Mouse (Mus musculus) left cerebral cortex, adult 2 months (tissue): Measurements from ENCODE around the gene Ruvbl1. TPM values are rescaled to one million over a fixed set of nuclear protein-coding genes. Genes with fewer than 3 reads are reported as not detected.
A peak's percentile ranks its signal among the peaks of the same experiment; 100 is the strongest.

Source experiments
- DNase-seq, 2 experiments: peaks; one replicate each; pipeline ENCODE4 v3.0.0; 2021 to 2022; ENCODE audit warnings: low spot score in 2 of 2, mixed read lengths in 1 of 2; ENCODE audit errors: extremely low spot score in 1 of 2
- H3K27ac ChIP-seq: fragments of 200-600 bp; 2 replicates; pipeline ENCODE4 v1.8.1; 2022
- H3K4me3 ChIP-seq: fragments of 200-600 bp; 2 replicates; pipeline ENCODE4 v1.8.1; 2022
- CTCF ChIP-seq: fragments of 200-600 bp; IDR thresholded peaks from 2 replicates; pipeline ENCODE4 v1.8.1; 2022; ENCODE audit warnings: antibody characterized with exemption, mild to moderate bottlenecking, moderate library complexity
- intact Hi-C: fragments of 180-260 bp; cut with DNase I; formaldehyde crosslinking; loops from one replicate; pipeline ENCODE4 v1.15.1; 2025
- total RNA-seq, 2 experiments: library from RNA; stranded (reverse); gene quantifications; 2 replicates each; pipeline ENCODE4 v1.2.3; 2021

Gene Ruvbl1
- total RNA-seq, 2 experiments from 2014 or later: 38.6 to 39.3 TPM

DNA sequence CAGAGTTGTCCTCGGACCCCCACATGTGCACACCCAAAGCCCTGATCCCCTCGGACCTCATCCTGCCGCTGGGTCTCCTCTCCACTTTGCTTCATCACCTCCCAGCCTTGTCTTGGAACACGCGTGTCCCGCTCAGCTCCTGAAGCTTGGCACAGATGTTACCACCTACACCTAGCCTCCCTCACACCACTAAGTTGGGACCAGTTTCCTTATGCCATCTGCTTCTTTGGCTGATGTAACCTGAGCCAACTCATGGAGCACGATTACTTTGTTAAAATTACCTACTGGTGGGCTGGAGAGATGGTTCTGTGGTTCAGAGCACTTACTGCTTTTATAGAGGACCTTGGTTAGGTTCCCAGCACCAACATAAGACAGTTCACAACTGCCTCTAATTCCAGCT lies 56.6 kb downstream of the Ruvbl1 start:
- intact Hi-C loops: loop anchor here (5.0 kb wide), 2 partner anchors 55 to 190 kb away; no protein-coding TSS in a partner anchor

DNA sequence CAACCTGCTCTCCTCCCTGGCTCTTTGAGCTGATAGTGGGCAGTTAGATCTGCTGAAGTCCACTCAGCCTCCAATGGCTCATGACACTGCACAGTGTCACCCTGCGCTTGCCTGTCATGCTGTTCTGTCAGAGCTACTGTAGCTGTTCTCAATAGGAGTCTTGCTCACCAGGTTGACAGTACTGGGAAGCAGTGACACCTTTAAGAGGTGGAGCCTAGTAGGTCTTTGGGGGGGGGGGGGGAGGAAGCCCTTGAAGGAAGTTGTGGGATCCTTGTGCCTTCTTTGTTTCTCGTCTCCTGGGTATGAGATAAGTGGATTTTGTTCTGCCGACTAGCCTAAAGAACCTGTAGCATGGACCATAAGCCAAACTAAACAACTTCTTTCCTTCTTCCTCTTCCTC lies 57.4 kb downstream of the Ruvbl1 start:
- intact Hi-C loops: loop anchor here (5.0 kb wide), 2 partner anchors 55 to 190 kb away; no protein-coding TSS in a partner anchor

More for the DNA sequence above, 56.6 kb downstream of the Ruvbl1 start:
- no peak for TF ChIP-seq CTCF
- DNase-seq: peak in 1 of 2 experiments; percentile 45
- H3K27ac ChIP-seq: peak overlapping the region; percentile 78
- H3K4me3 ChIP-seq: no peak overlapping the region

DNA sequence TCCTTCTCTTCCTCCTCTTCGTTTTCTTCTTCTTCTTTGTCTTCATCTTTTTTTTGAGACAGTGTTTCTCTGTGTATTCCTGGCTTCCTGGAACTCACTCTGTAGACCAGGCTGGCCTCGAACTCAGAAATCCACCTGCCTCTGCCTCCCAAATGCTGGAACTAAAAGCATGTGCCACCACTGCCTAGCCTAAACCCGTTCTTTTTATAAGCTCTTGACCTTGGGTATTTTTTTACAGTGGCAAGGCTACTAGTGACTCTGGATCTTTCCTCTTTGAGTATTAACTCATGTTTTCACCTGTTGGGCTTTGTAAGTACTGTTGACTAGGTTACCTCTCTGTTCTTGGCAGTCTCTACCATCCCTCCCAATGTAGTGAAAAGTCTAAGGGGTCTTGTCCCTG lies 57.8 kb downstream of the Ruvbl1 start:
- intact Hi-C loops: loop anchor here (5.0 kb wide), 2 partner anchors 54 to 189 kb away; no protein-coding TSS in a partner anchor
- Histone ChIP-seq H3K4me3 (no peak overlapping the region), H3K27ac (peak overlapping the region; percentile 45)
- no peak for DNase-seq
- TF ChIP-seq CTCF: no peak

More for the DNA sequence above, 57.4 kb downstream of the Ruvbl1 start:
- TF ChIP-seq CTCF: no peak
- peak overlapping the region; percentile 78 for H3K27ac ChIP-seq
- H3K4me3 ChIP-seq: no peak overlapping the region
- DNase-seq: no peak

DNA sequence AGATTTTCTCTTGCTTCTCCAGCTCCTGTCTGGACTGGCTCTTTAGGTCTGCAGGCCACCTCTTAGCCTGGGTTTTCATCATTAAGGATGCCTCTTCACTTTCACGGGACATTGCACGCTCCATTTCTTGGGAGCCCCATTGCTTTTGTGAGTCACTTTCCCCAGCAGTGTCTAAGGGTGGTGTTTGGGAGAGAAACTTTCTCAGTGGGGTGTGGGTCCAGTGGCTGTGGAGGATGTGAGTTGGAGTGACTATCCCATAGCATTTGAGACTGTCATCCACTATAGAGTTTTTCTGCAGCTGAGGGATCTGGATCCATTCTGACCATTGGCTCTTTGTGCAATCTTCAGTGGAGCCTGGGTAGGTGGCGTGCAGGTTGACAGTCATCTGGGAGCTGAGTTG lies 58.2 kb downstream of the Ruvbl1 start:
- DNase-seq: no peak
- no peak overlapping the region for H3K4me3 ChIP-seq
- TF ChIP-seq CTCF: no peak
- peak overlapping the region; percentile 45 for H3K27ac ChIP-seq
- intact Hi-C loops: loop anchor here (5.0 kb wide), 2 partner anchors 54 to 189 kb away; no protein-coding TSS in a partner anchor

DNA sequence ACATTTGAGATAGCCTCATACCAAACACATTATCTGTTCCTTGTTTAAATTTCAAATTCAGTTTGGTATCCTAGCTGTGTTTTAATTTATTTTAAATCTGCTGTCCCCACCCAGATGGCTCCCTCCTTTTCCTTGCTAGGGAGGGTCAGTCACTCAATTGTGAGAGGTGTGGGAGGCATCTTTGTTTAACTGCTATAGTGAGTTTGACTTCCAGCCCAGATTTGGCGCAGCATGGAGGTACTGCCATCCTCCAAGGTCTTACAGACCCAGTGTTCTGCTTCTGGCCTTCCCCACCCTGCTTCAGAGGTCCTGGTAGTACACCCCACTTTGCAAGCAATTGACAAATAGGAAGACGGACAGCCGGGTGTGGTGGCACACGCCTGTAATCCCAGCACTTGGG lies 58.8 kb downstream of the Ruvbl1 start:
- no peak overlapping the region for H3K4me3 ChIP-seq
- no peak overlapping the region; the same call in 1 of the 2 replicates for H3K27ac ChIP-seq
- intact Hi-C loops: loop anchor here (5.0 kb wide), 2 partner anchors 53 to 188 kb away; no protein-coding TSS in a partner anchor
- peak in 1 of 2 experiments; percentile 19 for DNase-seq
- TF ChIP-seq CTCF: no peak

DNA sequence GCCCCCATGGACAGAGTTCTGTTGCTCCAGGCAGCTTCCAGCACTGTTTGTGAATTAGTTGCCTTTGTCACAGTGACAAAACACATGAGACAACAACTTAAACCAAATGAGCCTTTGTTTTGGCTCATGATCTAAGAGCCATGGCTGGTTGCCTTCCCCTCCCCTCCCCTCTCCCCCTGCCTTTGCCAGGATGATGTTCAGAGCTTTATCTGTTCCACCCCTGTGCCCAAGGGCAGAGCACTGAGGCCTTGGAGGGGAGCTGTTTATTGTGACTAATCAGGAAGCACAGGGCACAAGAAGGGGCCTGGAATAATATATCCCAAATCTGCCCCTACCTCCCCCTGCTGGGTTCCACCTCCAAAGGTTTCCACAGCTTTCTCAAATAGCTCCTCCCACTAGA lies 65.1 kb downstream of the Ruvbl1 start:
- DNase-seq: no peak
- Histone ChIP-seq H3K4me3 (no peak overlapping the region), H3K27ac (no peak overlapping the region)
- TF ChIP-seq CTCF: no peak
- intact Hi-C loops: no loop called here

DNA sequence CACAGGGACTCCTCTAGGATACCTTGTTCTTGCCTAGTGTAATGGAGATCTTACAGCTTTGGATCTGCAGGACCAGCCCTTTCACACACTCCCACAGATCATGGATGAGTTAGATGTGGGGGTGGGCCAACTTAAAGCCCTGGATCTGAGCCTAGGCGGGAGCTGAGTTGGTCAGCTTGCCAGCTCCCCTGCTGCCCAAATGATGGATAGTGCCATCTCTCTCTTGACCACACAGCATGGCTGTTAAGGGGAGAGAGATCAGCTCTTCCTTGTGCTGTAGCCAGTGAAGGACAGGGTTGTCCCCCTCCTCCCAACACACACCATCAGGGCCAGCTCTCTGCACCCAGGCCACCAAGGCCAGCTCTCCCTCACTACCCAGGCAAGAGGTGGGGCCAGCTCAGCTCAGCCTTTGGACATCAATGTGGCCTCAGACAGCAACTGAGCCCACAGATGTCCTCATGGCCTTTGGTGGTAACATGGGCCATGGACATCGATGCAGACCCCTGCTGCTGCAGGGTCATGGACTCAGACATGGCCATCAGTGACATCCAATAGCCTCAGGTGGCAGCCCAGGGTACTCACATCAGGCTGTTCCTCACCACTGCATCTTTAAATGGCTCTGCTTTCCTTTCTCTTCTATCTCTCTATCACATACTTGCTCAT lies 75.0 kb downstream of the Ruvbl1 start:
- intact Hi-C loops: no loop called here
- peak in 1 of 2 experiments; percentile 30 for DNase-seq
- no peak for TF ChIP-seq CTCF
- H3K4me3 ChIP-seq: no peak overlapping the region
- H3K27ac ChIP-seq: no peak overlapping the region

DNA sequence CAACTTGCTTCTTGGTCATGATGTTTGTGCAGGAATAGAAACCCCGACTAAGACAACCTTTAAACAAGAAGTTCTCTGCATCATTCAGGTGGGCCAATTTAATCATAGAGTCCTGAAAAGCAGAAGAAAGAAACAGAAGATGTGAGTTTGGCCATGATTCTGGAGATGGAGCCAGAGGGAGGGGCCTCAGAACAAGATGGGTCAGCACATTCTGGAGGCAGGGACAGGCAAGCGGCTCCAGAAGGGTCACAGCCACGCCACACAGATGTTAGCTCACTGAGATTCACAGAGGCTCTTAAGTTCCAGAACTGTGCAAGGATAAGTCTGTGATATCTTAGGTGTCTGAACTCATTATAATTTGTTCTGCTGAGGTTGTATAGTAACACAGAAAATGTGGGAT lies 79.0 kb downstream of the Ruvbl1 start:
- H3K4me3 ChIP-seq: no peak overlapping the region
- no peak for DNase-seq
- no peak overlapping the region for H3K27ac ChIP-seq
- no peak for TF ChIP-seq CTCF
- intact Hi-C loops: no loop called here

DNA sequence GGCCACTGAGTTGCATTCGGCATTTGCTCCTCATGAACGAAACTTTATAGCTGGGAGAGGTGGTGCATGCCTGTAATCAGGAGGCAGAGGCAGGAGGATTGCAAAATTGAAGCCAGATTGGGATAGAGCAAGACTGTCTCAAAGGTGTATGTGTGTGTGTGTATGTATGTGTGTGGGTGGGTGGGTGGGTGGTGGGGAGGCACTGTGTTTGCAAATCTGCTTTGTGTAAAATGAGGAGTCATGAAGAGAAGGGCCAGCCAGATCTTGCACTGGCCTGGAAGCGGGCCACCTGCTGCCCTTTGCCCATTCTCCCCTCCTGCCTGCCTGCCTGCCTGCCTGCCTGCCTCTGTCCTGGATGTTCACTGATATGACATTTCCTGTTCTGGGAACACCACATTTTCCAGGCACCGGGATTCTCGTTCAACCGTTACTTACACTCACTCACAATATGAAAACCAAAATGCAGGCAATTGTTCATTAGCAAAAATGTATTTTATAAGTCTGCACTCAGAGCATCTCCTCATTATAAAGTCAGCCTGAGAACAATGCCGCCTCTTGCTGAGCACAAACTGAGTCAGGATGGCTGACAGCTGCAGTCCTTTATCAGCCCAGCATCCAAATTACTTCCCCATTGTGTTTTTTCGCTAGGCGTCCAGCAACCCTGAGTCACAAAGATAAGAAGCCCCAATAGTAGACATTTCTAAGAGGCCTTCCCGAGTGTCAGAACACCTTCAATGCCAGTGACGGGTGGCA lies 79.6 kb downstream of the Ruvbl1 start:
- no peak overlapping the region for H3K4me3 ChIP-seq
- no peak for TF ChIP-seq CTCF
- no peak for DNase-seq
- no peak overlapping the region for H3K27ac ChIP-seq
- intact Hi-C loops: no loop called here

DNA sequence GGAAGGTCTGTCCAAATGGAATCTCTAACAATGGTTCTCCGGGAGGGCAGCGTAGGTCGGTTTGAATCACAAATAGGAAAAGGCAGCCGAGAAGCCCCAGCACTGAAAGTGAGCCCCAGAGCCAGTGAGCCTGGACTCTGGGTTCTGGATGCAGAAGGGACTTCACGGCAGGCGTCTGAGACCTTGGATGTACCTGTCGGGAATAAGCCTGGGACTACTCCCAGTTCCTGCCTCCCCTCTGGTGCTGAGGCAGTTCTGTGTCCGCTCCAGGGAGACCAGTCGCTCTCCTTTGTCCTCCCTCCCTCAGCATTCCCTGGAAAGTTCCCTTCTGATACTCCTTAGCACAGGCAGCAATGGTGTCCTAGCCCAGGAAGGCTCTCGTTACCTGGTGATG lies 80.2 kb downstream of the Ruvbl1 start:
- no peak overlapping the region for H3K27ac ChIP-seq
- no peak for DNase-seq
- H3K4me3 ChIP-seq: no peak overlapping the region
- TF ChIP-seq CTCF: no peak
- intact Hi-C loops: no loop called here

Other genes with a start within 250 kb of the Ruvbl1 start
- gene Dnajb8, start 243.1 kb upstream of the Ruvbl1 start, total RNA-seq: not detected
- gene Eefsec, start 18.9 kb upstream of the Ruvbl1 start, total RNA-seq: 10 to 100 TPM; 21.8 to 23.3 TPM
- 10 to 100 TPM; 81.4 to 82.0 TPM for gene Sec61a1, start 53.5 kb downstream of the Ruvbl1 start, total RNA-seq
- under 1 TPM in 1 of 2 experiments, not detected in 1; 0.23 TPM for gene Kbtbd12, start 172.5 kb downstream of the Ruvbl1 start, total RNA-seq